Mouse (Mus musculus) ES-E14 (cell line): ENCODE measurements at regions not wholly inside any gene's neighbourhood (a gene's known extent, or its start where the extent isn't known, plus 50 kb on each side); places are given as distances from the start of the nearest gene placed in this dataset.

Experiments
- CHD2 ChIP-seq: IDR thresholded peaks from 2 replicates; pipeline ENCODE4 v1.6.1; 2014; ENCODE audit warnings: mild to moderate bottlenecking, low read depth, low read length, inconsistent platforms
- MAFK ChIP-seq: IDR thresholded peaks from 2 replicates; pipeline ENCODE4 v1.6.1; 2014; ENCODE audit warnings: mild to moderate bottlenecking, low read depth, low read length, inconsistent platforms; ENCODE audit not compliant: insufficient read depth

DNA sequence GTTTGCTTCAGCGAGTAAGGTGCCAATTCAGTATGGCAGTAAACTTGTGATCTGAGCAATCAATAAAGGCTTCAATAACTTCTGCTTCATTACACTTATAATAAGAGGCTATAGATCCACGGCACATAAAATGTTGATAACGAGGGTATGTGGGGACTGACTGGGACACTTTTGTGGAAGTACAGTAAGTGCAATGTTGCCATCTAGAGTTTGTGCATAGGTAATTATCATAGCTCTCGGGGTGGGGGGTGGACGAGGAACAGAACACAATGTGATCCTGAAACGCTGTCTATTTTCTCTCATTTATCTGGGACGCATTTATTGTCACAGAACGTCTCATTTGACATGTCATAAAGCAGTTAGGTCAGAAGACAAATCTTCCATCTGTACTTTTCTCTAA, 82.8 kb upstream of the Dnajc24 start:
- TF ChIP-seq MAFK (no peak), CHD2 (no peak)
